Mouse (Mus musculus): ENCODE data around the gene Coro2b. TPM values are rescaled to one million over a fixed set of nuclear protein-coding genes. Genes with fewer than 3 reads are reported as not detected.
"Not testable (repeated sequence)": the region's sequence is repeated elsewhere in the genome, so short reads cannot be mapped to it uniquely, and the experiment has no call there.

Coro2b gene
- total RNA-seq, 2 experiments from 2014 or later: 220 to 233 TPM

- no peak for DNase-seq (ENCODE audit: extremely low spot score in 1 of 2, low spot score in 1 of 2)
Measured at GRCm38 (mm10) chr9:62451585-62452372, 85.1 kb downstream of the Coro2b start.

DNA sequence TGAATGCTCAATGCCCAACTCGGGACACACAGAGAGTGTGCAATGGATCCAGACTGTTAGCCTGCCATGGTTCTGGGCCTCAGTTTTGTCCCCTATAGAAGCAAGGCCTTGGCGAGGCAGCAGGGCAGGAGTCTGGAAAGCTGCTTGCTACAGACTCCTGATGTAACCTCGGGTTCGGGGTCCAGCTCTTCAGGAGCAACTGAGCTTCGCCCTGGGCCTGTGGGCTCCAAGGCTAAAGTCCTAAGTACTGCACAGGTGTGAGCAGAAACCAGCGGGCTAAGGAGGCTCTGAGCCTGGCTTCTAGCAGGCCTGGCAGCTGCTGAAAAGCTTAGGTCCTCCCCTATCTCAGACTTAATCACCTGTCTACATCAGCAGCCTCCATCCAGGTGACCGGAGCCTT is 86.0 kb downstream of the Coro2b start:
- DNase-seq (ENCODE audit: extremely low spot score in 1 of 2, low spot score in 1 of 2): no peak

GRCm38 (mm10) chr9:62450355-62450754 is 86.5 kb downstream of the Coro2b start:
- no peak for DNase-seq (ENCODE audit: extremely low spot score in 1 of 2, low spot score in 1 of 2)

- not testable (repeated sequence) for DNase-seq (ENCODE audit: extremely low spot score in 1 of 2, low spot score in 1 of 2)
Measured at GRCm38 (mm10) chr9:62447337-62447736, 89.5 kb downstream of the Coro2b start.

DNA sequence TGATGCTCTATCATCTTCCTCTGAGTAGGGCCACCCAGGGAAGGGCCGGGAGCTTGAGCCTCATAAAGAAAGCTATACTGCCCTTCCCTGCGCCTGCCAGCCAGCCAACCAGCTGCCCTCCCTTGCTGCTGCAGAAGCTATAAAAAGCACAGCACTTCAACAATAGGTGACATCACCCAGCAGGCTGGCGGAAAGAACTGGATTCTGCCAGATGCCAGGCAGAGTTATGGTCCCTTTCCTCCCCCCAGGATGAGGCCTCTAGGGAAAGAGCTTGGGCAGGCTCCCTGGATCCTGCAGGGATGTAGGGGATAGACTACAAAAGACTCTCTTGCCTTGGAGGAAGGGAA is 98.1 kb downstream of the Coro2b start:
- no peak for DNase-seq (ENCODE audit: extremely low spot score in 1 of 2, low spot score in 1 of 2)

- DNase-seq (ENCODE audit: extremely low spot score in 1 of 2, low spot score in 1 of 2): no peak
Measured at GRCm38 (mm10) chr9:62438085-62438754, 98.6 kb downstream of the Coro2b start.

DNA sequence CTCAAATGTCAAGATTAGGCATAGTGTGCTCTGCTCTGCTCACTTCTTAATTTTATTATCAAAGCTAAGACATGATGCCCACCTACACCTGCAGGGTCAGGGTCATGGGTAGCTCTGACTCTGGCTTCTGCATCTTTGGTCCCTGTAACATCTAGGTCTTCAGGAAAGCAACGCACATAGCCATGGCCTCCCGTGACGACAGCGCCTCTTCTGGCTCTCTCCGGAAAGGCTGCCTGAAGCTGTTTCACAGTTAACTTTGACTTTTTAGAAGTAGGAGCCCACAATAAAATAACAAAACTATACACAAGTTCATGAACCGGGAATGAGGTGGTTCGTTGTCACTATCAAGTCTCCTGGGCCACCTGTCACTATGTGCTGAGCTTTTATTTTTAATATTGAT is 99.4 kb downstream of the Coro2b start:
- DNase-seq (ENCODE audit: extremely low spot score in 1 of 2, low spot score in 1 of 2): no peak

DNA sequence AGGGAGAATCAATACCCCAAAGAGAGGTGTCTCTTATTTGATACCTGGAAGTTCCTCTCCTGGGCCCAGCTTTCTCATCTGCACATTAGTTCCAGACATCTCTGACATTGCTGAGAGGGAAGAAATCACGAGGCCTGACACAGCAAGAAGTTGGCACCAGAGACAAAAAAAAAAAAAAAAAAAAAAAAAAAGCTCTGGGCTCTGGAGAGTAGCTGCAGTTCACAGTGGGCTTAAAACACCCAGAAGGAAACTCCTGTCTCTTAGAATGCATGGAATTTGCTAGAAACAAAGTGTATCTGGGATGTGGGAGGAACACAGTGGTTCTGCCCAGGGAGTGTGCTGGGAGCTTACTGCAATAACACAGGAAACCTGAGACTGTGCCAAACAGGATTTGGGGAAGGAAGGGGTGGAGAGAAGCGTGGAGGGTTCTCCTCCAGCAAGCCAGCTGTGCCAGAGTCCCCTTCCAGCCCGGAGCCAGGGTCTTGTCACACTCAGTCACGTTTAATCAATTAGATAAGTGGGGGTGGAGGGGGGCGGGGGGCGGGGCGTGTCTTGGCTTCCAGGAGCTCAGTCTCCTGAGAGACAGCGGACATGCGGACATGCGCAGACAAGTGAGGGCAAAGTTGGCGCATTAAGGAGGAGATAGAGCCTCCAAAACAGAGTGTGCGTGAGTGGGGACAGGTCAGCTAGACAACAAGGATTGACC is 101.1 kb downstream of the Coro2b start:
- no peak for DNase-seq (ENCODE audit: extremely low spot score in 1 of 2, low spot score in 1 of 2)

DNA sequence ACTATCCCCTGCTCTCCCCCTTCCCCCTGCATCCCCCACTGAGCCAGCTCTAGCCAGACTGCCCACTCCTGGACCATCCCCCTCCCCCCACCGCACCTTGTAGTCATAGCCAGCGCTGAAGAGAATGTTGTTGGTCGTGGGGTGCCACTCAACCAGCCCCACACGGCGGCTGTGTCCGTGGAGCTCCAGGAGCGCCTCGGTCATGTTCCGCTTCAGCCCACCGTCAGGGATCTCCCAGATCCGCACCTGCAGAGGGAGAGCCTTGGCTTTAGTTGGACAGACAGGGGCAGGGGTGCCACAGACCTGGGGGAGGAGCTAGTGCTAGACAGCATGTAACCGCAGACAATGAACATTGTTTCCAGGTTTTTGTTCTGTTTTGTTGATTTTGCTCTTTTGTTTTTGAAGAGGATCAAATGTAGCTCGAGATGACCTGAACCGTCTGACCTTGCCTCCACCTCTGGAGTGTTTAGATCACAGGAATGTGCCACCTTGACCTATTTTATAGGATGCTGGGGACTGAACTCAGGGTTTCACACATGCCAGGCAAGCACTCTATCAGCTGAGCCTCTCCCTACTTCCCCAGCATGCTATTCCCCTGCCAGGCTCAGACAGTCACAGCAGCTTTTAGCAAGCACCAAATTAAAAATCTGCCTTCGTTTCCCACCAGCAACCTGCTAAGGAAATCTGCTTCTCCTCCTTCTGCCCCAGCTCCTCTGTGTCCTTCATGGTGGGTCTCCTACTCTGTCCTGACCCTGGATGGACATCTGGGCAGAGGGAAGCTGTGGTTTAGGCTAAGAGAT is 104.4 kb downstream of the Coro2b start:
- DNase-seq (ENCODE audit: extremely low spot score in 1 of 2, low spot score in 1 of 2): no peak

DNA sequence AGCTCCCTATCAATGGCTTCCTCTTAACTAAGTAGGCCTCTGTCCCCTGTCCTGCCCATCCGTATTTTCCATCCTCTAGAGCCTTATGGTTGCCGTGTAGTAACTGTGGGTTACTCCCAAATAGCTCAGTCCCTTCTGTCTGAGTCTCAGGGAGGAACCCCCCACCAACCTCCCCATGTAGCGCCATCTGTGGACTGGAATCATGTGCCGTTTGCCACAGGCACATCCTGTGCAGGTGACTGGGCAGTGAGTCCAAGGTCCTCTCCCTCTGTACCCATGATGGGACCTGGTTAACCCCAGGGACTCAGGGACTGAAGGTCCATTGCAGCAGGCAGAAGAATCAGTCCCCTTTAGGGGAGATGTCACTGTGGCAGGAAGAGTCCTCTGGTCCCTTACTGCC is 106.1 kb downstream of the Coro2b start:
- no peak for DNase-seq (ENCODE audit: extremely low spot score in 1 of 2, low spot score in 1 of 2)

- no peak for DNase-seq (ENCODE audit: extremely low spot score in 1 of 2, low spot score in 1 of 2)
Measured at GRCm38 (mm10) chr9:62427010-62427409, 109.8 kb downstream of the Coro2b start.

DNA sequence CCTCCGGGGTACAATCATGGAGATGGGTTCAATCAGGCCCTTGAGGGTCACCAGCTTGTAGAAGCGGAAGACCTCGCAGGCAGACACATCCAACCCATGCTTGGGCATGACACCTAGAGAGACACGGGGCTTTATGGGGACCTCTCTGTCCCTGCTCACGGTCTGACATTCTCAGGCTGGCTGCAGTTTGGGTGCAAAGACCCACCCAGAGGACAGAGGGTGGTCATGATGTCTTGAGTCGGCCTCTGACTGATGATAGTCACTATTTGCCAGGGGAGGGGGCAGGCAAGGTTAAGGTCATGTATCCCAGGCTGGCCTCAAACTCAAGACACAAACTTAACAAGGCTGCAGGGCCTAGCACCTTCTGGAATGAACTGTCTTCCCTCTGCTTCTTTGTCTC is 110.3 kb downstream of the Coro2b start:
- no peak for DNase-seq (ENCODE audit: extremely low spot score in 1 of 2, low spot score in 1 of 2)

DNA sequence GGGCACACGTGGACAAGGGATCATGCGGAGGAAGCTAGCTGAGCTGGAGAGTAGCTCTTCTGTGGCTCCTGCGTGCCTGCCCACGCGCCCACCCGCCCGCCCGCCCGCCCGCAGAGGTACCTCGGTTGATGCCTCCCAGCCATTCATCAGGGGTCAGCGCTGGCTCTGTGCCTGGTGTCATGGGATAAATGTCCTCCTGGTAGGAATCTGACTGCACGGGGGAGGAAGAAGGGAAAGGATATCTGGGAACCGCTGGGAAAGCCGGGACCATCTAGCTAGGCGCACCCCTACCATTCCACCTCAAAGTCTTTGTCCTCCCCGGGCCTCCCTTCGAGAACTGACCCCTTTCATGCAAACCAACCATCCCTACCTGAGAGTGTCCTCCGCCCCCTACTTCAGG is 110.8 kb downstream of the Coro2b start:
- no peak for DNase-seq (ENCODE audit: extremely low spot score in 1 of 2, low spot score in 1 of 2)

GRCm38 (mm10) chr9:62425265-62425664 is 111.6 kb downstream of the Coro2b start:
- no peak for DNase-seq (ENCODE audit: extremely low spot score in 1 of 2, low spot score in 1 of 2)

DNA sequence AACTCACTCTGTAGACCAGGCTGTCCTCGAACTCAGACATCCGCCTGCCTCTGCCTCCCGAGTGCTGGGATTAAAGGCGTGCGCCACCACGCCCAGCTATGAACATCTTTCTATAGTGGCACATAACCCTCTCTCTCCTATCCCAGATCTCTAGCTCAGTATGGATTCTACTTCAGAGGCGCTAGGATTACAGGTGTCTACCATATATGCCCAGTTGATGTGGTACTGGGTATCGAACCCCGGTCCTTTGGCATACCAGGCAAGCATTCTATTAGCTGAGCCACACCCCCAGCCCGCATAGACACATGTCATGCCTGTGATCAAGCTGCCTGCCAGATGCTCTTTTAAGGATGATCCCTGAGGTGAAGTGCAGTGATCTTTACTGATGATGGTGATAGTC is 113.0 kb downstream of the Coro2b start:
- DNase-seq (ENCODE audit: extremely low spot score in 1 of 2, low spot score in 1 of 2): no peak

DNA sequence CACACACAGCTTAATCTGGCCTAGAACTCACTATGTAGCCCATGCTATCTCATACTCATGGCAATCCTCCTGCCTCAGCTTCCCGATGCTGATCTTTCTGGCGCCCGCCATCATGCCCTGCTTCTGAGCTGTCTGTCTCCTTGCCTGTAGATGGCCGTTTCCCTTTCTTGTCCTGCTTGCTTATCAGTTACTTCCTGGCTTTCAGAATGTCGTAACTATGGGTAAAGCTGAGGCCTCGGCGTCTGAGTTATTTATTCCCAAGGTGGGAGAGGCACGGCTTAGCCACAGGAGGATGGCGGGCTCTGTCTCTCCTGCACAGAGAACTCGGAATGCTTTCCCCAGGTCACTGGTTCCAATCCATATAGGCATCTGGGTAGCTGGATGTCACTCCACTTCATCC is 113.9 kb downstream of the Coro2b start:
- no peak for DNase-seq (ENCODE audit: extremely low spot score in 1 of 2, low spot score in 1 of 2)

GRCm38 (mm10) chr9:62421911-62422310 is 114.9 kb downstream of the Coro2b start:
- DNase-seq (ENCODE audit: extremely low spot score in 1 of 2, low spot score in 1 of 2): no peak

- DNase-seq (ENCODE audit: extremely low spot score in 1 of 2, low spot score in 1 of 2): peak in 1 of 2 experiments; percentile 60
Measured at GRCm38 (mm10) chr9:62421027-62421426, 115.8 kb downstream of the Coro2b start.

DNA sequence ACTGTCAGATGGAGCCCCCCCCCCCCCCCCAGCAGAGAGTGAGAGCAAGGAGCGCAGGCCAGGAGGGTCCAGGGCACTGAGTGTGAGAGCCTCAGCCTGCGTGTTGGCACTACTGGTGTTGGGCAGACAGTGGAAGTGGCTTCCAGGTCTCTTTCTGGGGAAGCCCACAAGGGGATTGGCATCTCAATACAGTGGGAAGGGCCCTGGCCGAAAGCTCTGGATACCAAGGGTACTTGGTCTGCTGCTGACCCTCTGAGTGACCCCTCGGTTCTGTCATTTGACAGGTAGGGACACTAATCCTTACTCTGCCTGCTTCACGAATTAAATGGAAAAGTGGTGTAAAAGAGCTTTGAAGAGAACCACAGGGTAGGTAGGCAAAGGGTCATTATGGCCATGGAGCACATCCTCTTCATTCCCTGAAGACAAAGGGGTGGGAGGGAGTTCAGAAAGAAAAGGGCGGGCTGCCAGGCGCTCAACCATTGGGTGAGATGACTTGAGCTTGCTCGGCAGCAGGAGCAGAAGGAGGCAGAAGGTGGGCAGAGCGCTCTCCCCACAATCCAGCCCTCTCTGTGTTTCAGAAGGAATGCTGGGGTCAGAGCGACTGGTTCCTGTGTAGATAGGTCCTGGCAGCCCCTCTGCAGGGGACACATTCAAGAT is 116.5 kb downstream of the Coro2b start:
- no peak for DNase-seq (ENCODE audit: extremely low spot score in 1 of 2, low spot score in 1 of 2)

GRCm38 (mm10) chr9:62418742-62419141 is 118.1 kb downstream of the Coro2b start:
- no peak for DNase-seq (ENCODE audit: extremely low spot score in 1 of 2, low spot score in 1 of 2)

Data from layer of hippocampus, postnatal 25 days (tissue).